Mouse (Mus musculus) intestine, postnatal 0 days (tissue): ENCODE results near the gene Rilp. TPM values are rescaled to one million over a fixed set of nuclear protein-coding genes. Genes with fewer than 3 reads are reported as not detected.

ENCODE experiments used
- ATAC-seq: fragments of 200-750 bp; cut with Nextera tagmentation; 2 replicates; pipeline ENCODE4 v1.8.0; 2017; ENCODE audit warnings: mild to moderate bottlenecking, moderate TSS enrichment, moderate library complexity
- H3K27ac ChIP-seq: fragments of 300-500 bp; sonication (generic); 2 replicates; pipeline ENCODE4 v1.5.1; 2014; ENCODE audit warnings: mild to moderate bottlenecking, low read depth, low read length, moderate library complexity
- H3K27me3 ChIP-seq: fragments of 300-500 bp; sonication (generic); replicated peaks from 2 replicates; pipeline ENCODE4 v1.6.1; 2014; ENCODE audit warnings: low read length, mixed read lengths; ENCODE audit not compliant: control insufficient read depth, insufficient read depth
- H3K36me3 ChIP-seq: fragments of 300-500 bp; sonication (generic); 2 replicates; pipeline ENCODE4 v1.6.1; 2014; ENCODE audit warnings: mild to moderate bottlenecking, moderate library complexity; ENCODE audit not compliant: control insufficient read depth, insufficient read depth
- H3K4me1 ChIP-seq: fragments of 300-500 bp; sonication (generic); replicated peaks from 2 replicates; pipeline ENCODE4 v1.6.1; 2014; ENCODE audit warnings: antibody characterized with exemption, low read length, mixed read lengths; ENCODE audit not compliant: control insufficient read depth, insufficient read depth
- H3K4me2 ChIP-seq: fragments of 300-500 bp; sonication (generic); replicated peaks from 2 replicates; pipeline ENCODE4 v1.6.1; 2014; ENCODE audit warnings: low read depth, mild to moderate bottlenecking, moderate library complexity
- H3K4me3 ChIP-seq: fragments of 300-500 bp; sonication (generic); 2 replicates; pipeline ENCODE4 v1.5.1; 2014; ENCODE audit warnings: low read depth, low read length
- H3K9ac ChIP-seq: fragments of 300-500 bp; sonication (generic); 2 replicates; pipeline ENCODE4 v1.6.1; 2014; ENCODE audit warnings: mild to moderate bottlenecking, low read depth, low read length
- H3K9me3 ChIP-seq: fragments of 300-500 bp; sonication (generic); 2 replicates; pipeline ENCODE4 v1.6.1; 2016; ENCODE audit warnings: mixed run types; ENCODE audit not compliant: control insufficient read depth
- CTCF ChIP-seq: sonication (generic); IDR thresholded peaks from 2 replicates; pipeline ENCODE4 v1.5.1; 2016; ENCODE audit warnings: low read depth, mild to moderate bottlenecking, control low read depth, antibody characterized with exemption, moderate library complexity
- WGBS: fragments of 180-500 bp; shearing (Covaris S2); extraction: QIAGEN DNeasy Blood & Tissue Kit; methylation state at CpG from one replicate; pipeline ENCODE4 v1.1.7; 2014; 5-methylcytosine and 5-hydroxymethylcytosine counted together
- polyA plus RNA-seq: library from polyadenylated mRNA; unstranded; fragments of >200 nt; fragmentation: Nextera tagmentation; extraction: Ambion mirVana; gene quantifications from 2 replicates; pipeline ENCODE4 v1.2.1, GENCODE M21; 2015

Gene Rilp
- polyA plus RNA-seq, 1 experiment from 2014 or later = 6.9 TPM

DNA sequence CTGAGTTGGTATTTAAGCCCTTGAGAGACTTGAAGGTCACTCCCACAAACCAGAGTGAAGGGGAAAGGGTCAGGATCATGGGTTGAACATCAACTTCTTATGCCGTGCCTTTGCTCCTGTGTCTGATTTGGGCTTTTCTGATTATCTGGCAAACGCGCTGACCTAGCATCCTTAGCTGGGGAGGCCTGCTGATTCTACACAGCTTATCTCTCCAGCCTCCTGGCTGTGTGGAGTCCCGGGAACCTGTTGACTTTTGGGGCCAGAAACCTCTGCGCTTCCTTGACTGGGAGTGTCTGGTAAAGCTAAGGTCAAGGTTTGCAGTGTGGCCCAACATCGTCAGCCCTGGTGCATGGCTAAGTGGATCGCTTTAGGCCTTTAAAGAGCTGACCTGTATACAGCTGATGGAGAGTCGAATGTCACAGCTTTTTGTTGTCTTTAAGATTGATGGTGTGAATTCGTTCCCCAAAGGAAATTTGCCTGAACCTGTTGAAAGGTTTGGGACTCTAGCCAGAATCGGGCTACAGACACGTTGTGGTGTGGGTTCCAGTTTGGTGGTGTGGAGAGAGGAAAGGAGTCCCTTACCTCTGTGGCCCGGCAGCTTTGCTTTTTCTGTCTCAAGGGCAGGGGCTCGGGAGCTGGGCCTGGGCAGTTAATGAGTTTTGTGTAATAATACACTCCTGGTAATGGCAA lies 25.4 kb downstream of the Rilp start:
- no peaks in the 10 kb centered on the region for H3K9me3 ChIP-seq
- H3K4me3 ChIP-seq = no peak overlapping the region
- H3K9ac ChIP-seq = no peak overlapping the region
- H3K27me3 ChIP-seq = no peaks in the 10 kb centered on the region
- peak overlapping the region; percentile 22; the same call in 1 of the 2 replicates for H3K4me2 ChIP-seq
- TF ChIP-seq CTCF = no peak
- peak overlapping the region; percentile 67 for H3K27ac ChIP-seq
- H3K36me3 ChIP-seq = peaks cover 6% of the 10 kb centered on the region
- H3K4me1 ChIP-seq = peaks cover 11% of the 10 kb centered on the region; the same call in 1 of the 2 replicates
- ATAC-seq = no peak
- 37% methylated on average over 13 of the region's 13 CpGs for WGBS

DNA sequence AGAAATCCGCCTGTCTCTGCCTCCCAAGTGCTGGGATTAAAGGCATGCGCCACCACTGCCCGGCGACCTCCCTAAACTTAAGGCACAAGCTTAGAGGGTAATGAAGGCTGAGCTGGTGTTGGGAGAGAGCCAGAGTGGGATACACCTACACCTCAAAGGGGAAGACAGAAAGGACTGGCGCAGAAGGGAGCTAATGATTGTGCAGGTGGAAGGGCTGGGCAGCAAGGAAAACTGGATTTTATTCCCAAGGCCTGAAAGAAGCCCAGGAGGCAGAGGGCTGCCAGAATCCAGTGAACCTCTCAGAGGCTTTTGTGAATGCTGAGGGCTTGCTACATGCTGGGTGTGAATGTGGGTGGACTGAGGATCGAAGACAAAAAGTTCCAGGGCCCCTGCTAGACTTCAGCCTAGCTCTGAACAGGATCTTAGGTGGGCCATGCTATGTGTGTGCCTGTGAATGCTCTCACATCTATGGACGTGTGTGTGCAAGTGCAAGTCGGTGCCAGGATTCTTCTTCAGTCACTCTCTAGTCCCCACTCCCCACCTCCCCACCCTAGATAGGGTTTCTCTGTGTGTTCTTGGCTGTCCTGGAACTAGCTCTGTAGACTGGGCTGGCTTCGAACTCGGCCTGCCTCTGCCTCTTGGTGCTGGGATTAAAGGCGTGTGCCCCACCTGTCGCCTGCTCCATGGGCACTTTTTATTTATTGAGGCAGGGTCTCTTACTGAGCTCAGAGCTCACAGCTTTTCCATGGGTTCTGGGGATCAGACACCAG lies 26.5 kb downstream of the Rilp start:
- H3K27ac ChIP-seq = no peak overlapping the region
- H3K9ac ChIP-seq = no peak overlapping the region
- no peaks in the 10 kb centered on the region for H3K27me3 ChIP-seq
- H3K36me3 ChIP-seq = peaks cover 6% of the 10 kb centered on the region
- WGBS = 94% methylated on average over 12 of the region's 12 CpGs
- H3K4me2 ChIP-seq = no peak overlapping the region
- no peak for ATAC-seq
- no peak for TF ChIP-seq CTCF
- H3K9me3 ChIP-seq = no peaks in the 10 kb centered on the region
- H3K4me3 ChIP-seq = no peak overlapping the region
- H3K4me1 ChIP-seq = peaks cover 11% of the 10 kb centered on the region; the same call in 1 of the 2 replicates

DNA sequence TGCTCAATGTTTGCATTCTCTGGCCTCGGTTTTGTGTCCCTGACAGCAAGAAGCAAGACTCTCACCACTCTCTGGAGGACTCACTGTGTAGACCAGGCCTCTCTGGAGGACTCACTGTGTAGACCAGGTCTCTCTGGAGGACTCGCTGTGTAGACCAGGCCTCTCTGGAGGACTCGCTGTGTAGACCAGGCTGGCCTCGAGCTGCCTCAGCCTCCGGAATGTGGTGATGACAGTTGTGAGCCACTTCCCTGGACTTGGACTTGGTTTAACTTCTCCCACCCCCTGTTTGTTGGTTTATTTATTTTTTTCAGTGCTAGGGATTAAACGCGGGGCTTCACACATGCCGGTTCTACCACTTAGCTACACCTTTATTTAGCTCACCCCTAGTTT lies 27.1 kb downstream of the Rilp start:
- Histone ChIP-seq H3K27ac (no peak overlapping the region), H3K4me2 (no peak overlapping the region), H3K9me3 (no peaks in the 10 kb centered on the region), H3K27me3 (no peaks in the 10 kb centered on the region), H3K4me3 (no peak overlapping the region), H3K36me3 (peaks cover 6% of the 10 kb centered on the region), H3K4me1 (peaks cover 11% of the 10 kb centered on the region; the same call in 1 of the 2 replicates), H3K9ac (no peak overlapping the region)
- ATAC-seq = no peak
- no peak for TF ChIP-seq CTCF
- WGBS = 86% methylated on average over 8 of the region's 8 CpGs

DNA sequence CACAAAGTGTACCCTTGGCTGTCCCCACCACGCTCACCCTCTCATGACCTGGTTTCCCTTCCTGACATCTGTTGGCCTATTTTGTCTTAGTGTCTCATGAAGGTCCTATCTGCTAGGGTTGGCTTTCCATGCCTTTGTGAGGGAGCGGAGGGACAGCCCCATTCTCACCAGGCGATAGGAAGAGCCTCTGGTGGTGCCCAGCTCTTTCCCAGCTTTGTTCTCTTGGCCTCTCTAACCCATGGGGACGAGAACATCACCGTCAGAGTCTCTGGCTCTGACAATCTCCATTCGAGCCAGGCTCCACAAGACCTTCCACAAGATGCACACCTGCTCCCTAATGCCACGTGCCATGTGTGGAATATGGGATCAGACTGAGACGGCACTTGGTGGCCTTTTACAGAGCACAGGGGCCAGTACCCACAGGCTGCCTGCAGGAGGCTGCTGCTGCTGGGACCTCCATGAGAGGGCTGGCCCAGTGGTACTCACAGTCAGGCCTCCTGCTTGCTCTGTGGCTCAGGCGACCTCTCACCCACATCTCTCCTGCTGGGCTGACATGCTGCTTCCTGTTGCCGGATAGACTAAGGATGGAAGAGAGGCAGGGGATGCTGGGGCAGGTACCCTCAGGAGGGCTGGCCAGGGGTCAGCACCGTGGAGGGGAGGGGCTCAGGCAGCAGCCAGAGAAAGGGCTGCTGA lies 27.7 kb downstream of the Rilp start:
- no peak overlapping the region for H3K4me2 ChIP-seq
- no peak for ATAC-seq
- H3K27me3 ChIP-seq = no peaks in the 10 kb centered on the region
- H3K27ac ChIP-seq = peak overlapping the region; percentile 50; the same call in 1 of the 2 replicates
- H3K4me3 ChIP-seq = no peak overlapping the region
- WGBS = 69% methylated on average over 11 of the region's 11 CpGs
- H3K9ac ChIP-seq = no peak overlapping the region
- TF ChIP-seq CTCF = peak; percentile 43
- peaks cover 11% of the 10 kb centered on the region; the same call in 1 of the 2 replicates for H3K4me1 ChIP-seq
- H3K36me3 ChIP-seq = peaks cover 6% of the 10 kb centered on the region
- no peaks in the 10 kb centered on the region for H3K9me3 ChIP-seq

DNA sequence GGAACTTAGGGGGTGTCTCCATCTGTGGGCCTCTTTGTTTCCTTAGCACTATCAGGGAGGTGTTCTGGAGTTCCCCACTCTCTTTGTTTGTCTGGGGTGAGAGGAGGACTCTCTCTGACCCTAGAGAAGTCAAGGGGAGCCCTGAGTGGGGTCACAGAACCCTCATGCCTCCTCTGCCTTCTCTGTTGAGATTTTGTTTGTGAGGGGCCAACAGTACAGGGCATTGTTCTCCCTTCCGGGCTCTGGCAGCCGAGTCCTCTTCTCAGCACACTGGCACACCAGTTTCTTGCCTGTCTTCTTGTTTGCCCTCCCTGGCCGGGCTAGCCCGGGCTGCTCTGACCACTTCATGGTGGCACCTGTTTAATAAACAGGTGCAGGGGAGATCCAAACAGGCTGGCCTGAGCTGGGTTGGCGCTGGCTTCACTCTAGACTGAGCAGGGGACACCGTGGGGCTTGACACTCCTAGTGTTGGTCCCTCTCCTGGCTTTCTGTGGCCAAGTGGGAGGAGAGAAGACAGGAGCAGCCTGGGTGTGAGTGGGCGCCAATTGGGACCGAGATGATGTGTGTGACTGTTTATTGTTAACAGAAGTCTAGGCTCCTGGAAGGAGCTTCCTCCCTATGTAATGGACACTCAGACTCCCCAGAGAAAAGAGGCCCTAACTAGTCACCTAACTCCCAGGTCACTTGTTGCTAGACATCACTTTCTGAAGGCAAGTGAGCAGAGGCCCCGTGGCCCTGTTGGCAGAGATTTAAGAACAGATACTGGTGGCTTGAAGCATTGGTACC lies 28.5 kb downstream of the Rilp start:
- no peak overlapping the region for H3K4me3 ChIP-seq
- H3K4me1 ChIP-seq = peaks cover 9% of the 10 kb centered on the region; the same call in 1 of the 2 replicates
- H3K9ac ChIP-seq = no peak overlapping the region
- H3K27ac ChIP-seq = peak overlapping the region; percentile 50
- WGBS = 64% methylated on average over 9 of the region's 9 CpGs
- no peak for ATAC-seq
- no peak for TF ChIP-seq CTCF
- no peaks in the 10 kb centered on the region for H3K9me3 ChIP-seq
- H3K36me3 ChIP-seq = peaks cover 6% of the 10 kb centered on the region
- no peaks in the 10 kb centered on the region for H3K27me3 ChIP-seq
- no peak overlapping the region for H3K4me2 ChIP-seq

DNA sequence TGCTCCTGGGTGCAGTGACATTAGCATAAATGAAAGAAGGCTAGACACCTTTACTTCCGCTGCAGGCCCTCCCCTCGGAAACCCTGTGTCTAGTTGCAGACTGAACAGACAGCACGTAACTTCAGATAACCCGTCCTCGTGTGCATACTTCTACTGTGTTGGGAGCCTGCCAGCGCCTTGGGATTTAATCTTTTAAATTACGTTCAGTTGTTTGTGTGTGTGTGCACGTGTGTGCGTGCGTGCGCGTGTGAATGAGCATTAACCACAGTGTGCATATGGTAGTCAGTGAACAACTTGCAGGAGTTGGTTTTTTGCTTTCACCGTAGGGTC lies 29.0 kb downstream of the Rilp start:
- Histone ChIP-seq H3K27me3 (no peaks in the 10 kb centered on the region), H3K4me3 (no peak overlapping the region), H3K4me2 (no peak overlapping the region), H3K9ac (no peak overlapping the region), H3K9me3 (no peaks in the 10 kb centered on the region), H3K27ac (no peak overlapping the region), H3K4me1 (peaks cover 8% of the 10 kb centered on the region; the same call in 1 of the 2 replicates), H3K36me3 (peaks cover 6% of the 10 kb centered on the region)
- 83% methylated on average over 13 of the region's 13 CpGs for WGBS
- no peak for TF ChIP-seq CTCF
- ATAC-seq = no peak
